Mouse (Mus musculus) forebrain, embryonic 12.5 days (tissue): ENCODE measurements at regions not wholly inside any gene's neighbourhood (a gene's known extent, or its start where the extent isn't known, plus 50 kb on each side); places are given as distances from the start of the nearest gene placed in this dataset.

ENCODE experiments used
- ATAC-seq: fragments of 200-750 bp; cut with Nextera tagmentation; 2 replicates; pipeline ENCODE4 v1.8.0; 2017; ENCODE audit warnings: moderate TSS enrichment; ENCODE audit not compliant: low FRiP score
- H3K27ac ChIP-seq: fragments of 300-500 bp; sonication (generic); 2 replicates; pipeline ENCODE4 v1.5.1; 2016; ENCODE audit warnings: mild to moderate bottlenecking
- H3K27me3 ChIP-seq: fragments of 300-500 bp; sonication (generic); 2 replicates; pipeline ENCODE4 v1.6.1; 2016; ENCODE audit warnings: mild to moderate bottlenecking
- H3K36me3 ChIP-seq: fragments of 300-500 bp; sonication (generic); replicated peaks from 2 replicates; pipeline ENCODE4 v1.6.1; 2016; ENCODE audit warnings: mild to moderate bottlenecking
- H3K4me1 ChIP-seq: fragments of 300-500 bp; sonication (generic); 2 replicates; pipeline ENCODE4 v1.6.1; 2016
- H3K4me2 ChIP-seq: fragments of 300-500 bp; sonication (generic); 2 replicates; pipeline ENCODE4 v1.6.1; 2016; ENCODE audit warnings: mild to moderate bottlenecking, moderate library complexity
- H3K4me3 ChIP-seq: fragments of 300-500 bp; sonication (generic); replicated peaks from 2 replicates; pipeline ENCODE4 v1.5.1; 2016; ENCODE audit warnings: mild to moderate bottlenecking
- H3K9ac ChIP-seq: fragments of 300-500 bp; sonication (generic); 2 replicates; pipeline ENCODE4 v1.6.1; 2016; ENCODE audit warnings: mild to moderate bottlenecking
- H3K9me3 ChIP-seq: fragments of 300-500 bp; sonication (generic); 2 replicates; pipeline ENCODE4 v1.6.1; 2016
- WGBS: fragments of 180-500 bp; shearing (Covaris S2); methylation state at CpG from one replicate; pipeline ENCODE4 v1.1.7; 2016; 5-methylcytosine and 5-hydroxymethylcytosine counted together

GRCm38 (mm10) chr17:14513454-14513853 lies 180.6 kb downstream of the Thbs2 start:
- no peak for ATAC-seq
- Histone ChIP-seq H3K27me3 (no peaks in the 10 kb centered on the region), H3K4me2 (no peak overlapping the region), H3K27ac (no peak overlapping the region), H3K9ac (no peak overlapping the region), H3K4me3 (no peak overlapping the region), H3K4me1 (no peaks in the 10 kb centered on the region), H3K36me3 (no peaks in the 10 kb centered on the region), H3K9me3 (no peaks in the 10 kb centered on the region)
- WGBS = 74% methylated on average over 4 of the region's 4 CpGs

GRCm38 (mm10) chr17:14510486-14510885 lies 183.5 kb downstream of the Thbs2 start:
- Histone ChIP-seq H3K27ac (no peak overlapping the region), H3K27me3 (no peaks in the 10 kb centered on the region), H3K4me2 (no peak overlapping the region), H3K4me1 (no peaks in the 10 kb centered on the region), H3K9me3 (no peaks in the 10 kb centered on the region), H3K9ac (no peak overlapping the region), H3K4me3 (no peak overlapping the region), H3K36me3 (no peaks in the 10 kb centered on the region)
- WGBS = 61% methylated on average over 6 of the region's 6 CpGs
- ATAC-seq = no peak

- no peak for ATAC-seq
- Histone ChIP-seq H3K9ac (no peak overlapping the region), H3K4me2 (no peak overlapping the region), H3K27me3 (no peaks in the 10 kb centered on the region), H3K9me3 (no peaks in the 10 kb centered on the region), H3K36me3 (no peaks in the 10 kb centered on the region), H3K4me1 (no peaks in the 10 kb centered on the region), H3K27ac (no peak overlapping the region), H3K4me3 (no peak overlapping the region)
- WGBS = 86% methylated on average over 3 of the region's 3 CpGs
Measured at GRCm38 (mm10) chr17:14507111-14507510, 186.9 kb downstream of the Thbs2 start.

- Histone ChIP-seq H3K36me3 (no peaks in the 10 kb centered on the region), H3K9me3 (no peaks in the 10 kb centered on the region), H3K9ac (no peak overlapping the region), H3K27ac (no peak overlapping the region), H3K4me1 (no peaks in the 10 kb centered on the region), H3K4me2 (no peak overlapping the region), H3K27me3 (no peaks in the 10 kb centered on the region), H3K4me3 (no peak overlapping the region)
- ATAC-seq = no peak
Measured at GRCm38 (mm10) chr17:14506123-14506522, 187.9 kb downstream of the Thbs2 start.

- Histone ChIP-seq H3K27me3 (no peaks in the 10 kb centered on the region), H3K4me1 (no peaks in the 10 kb centered on the region), H3K4me3 (no peak overlapping the region), H3K9ac (no peak overlapping the region), H3K4me2 (no peak overlapping the region), H3K9me3 (no peaks in the 10 kb centered on the region), H3K36me3 (no peaks in the 10 kb centered on the region), H3K27ac (no peak overlapping the region)
- 88% methylated on average over 4 of the region's 4 CpGs for WGBS
- ATAC-seq = no peak
Measured at GRCm38 (mm10) chr17:14505415-14505814, 188.6 kb downstream of the Thbs2 start.

GRCm38 (mm10) chr17:14503670-14504069 lies 190.4 kb downstream of the Thbs2 start:
- WGBS = 85% methylated on average over 1 of the region's 1 CpGs
- Histone ChIP-seq H3K9ac (no peak overlapping the region), H3K4me1 (no peaks in the 10 kb centered on the region), H3K4me3 (no peak overlapping the region), H3K36me3 (no peaks in the 10 kb centered on the region), H3K27ac (no peak overlapping the region), H3K4me2 (no peak overlapping the region), H3K27me3 (no peaks in the 10 kb centered on the region), H3K9me3 (no peaks in the 10 kb centered on the region)
- ATAC-seq = no peak

- H3K27ac ChIP-seq = no peak overlapping the region
- H3K4me3 ChIP-seq = no peak overlapping the region
- WGBS = 96% methylated on average over 2 of the region's 2 CpGs
Measured at GRCm38 (mm10) chr17:14501341-14501740, 192.7 kb downstream of the Thbs2 start.

GRCm38 (mm10) chr17:14497086-14497485 lies 196.9 kb downstream of the Thbs2 start:
- no peaks in the 10 kb centered on the region for H3K27me3 ChIP-seq
- H3K9me3 ChIP-seq = no peaks in the 10 kb centered on the region
- WGBS = 85% methylated on average over 15 of the region's 15 CpGs
- peaks cover 3% of the 10 kb centered on the region; the same call in 1 of the 2 replicates for H3K4me1 ChIP-seq
- no peak overlapping the region for H3K4me2 ChIP-seq
- H3K4me3 ChIP-seq = no peak overlapping the region
- H3K36me3 ChIP-seq = no peaks in the 10 kb centered on the region
- no peak overlapping the region for H3K9ac ChIP-seq
- ATAC-seq = no peak
- no peak overlapping the region for H3K27ac ChIP-seq

More at GRCm38 (mm10) chr17:14501341-14501740, 192.7 kb downstream of the Thbs2 start:
- Histone ChIP-seq H3K4me2 (no peak overlapping the region), H3K36me3 (no peaks in the 10 kb centered on the region), H3K9ac (no peak overlapping the region), H3K27me3 (no peaks in the 10 kb centered on the region), H3K4me1 (no peaks in the 10 kb centered on the region), H3K9me3 (no peaks in the 10 kb centered on the region)
- no peak for ATAC-seq

- ATAC-seq = no peak
- no peak overlapping the region for H3K27ac ChIP-seq
- no peaks in the 10 kb centered on the region for H3K9me3 ChIP-seq
- no peak overlapping the region for H3K4me3 ChIP-seq
- H3K9ac ChIP-seq = no peak overlapping the region
- peaks cover 3% of the 10 kb centered on the region; the same call in 1 of the 2 replicates for H3K4me1 ChIP-seq
- H3K27me3 ChIP-seq = no peaks in the 10 kb centered on the region
- 91% methylated on average over 8 of the region's 8 CpGs for WGBS
- H3K4me2 ChIP-seq = no peak overlapping the region
- H3K36me3 ChIP-seq = no peaks in the 10 kb centered on the region
Measured at GRCm38 (mm10) chr17:14493751-14494320, 200.2 kb downstream of the Thbs2 start.

- Histone ChIP-seq H3K4me3 (no peak overlapping the region), H3K27ac (no peak overlapping the region), H3K36me3 (no peaks in the 10 kb centered on the region), H3K9me3 (no peaks in the 10 kb centered on the region), H3K4me2 (no peak overlapping the region), H3K4me1 (peaks cover 3% of the 10 kb centered on the region; the same call in 1 of the 2 replicates), H3K9ac (no peak overlapping the region), H3K27me3 (no peaks in the 10 kb centered on the region)
- WGBS = 87% methylated on average over 10 of the region's 10 CpGs
- ATAC-seq = no peak
Measured at GRCm38 (mm10) chr17:14492936-14493335, 201.1 kb downstream of the Thbs2 start.

- no peaks in the 10 kb centered on the region for H3K27me3 ChIP-seq
- no peak overlapping the region for H3K4me3 ChIP-seq
- no peaks in the 10 kb centered on the region for H3K36me3 ChIP-seq
- H3K9me3 ChIP-seq = no peaks in the 10 kb centered on the region
- no peak overlapping the region for H3K4me2 ChIP-seq
- WGBS = 71% methylated on average over 6 of the region's 6 CpGs
- no peak overlapping the region for H3K9ac ChIP-seq
- ATAC-seq = no peak
- H3K4me1 ChIP-seq = no peaks in the 10 kb centered on the region
- H3K27ac ChIP-seq = no peak overlapping the region
Measured at GRCm38 (mm10) chr17:14481746-14482145, 202.4 kb downstream of the Smoc2 start.

- H3K4me2 ChIP-seq = no peak overlapping the region
- no peaks in the 10 kb centered on the region for H3K27me3 ChIP-seq
- no peaks in the 10 kb centered on the region for H3K36me3 ChIP-seq
- no peaks in the 10 kb centered on the region for H3K9me3 ChIP-seq
- 91% methylated on average over 10 of the region's 10 CpGs for WGBS
- ATAC-seq = no peak
- H3K9ac ChIP-seq = no peak overlapping the region
- H3K4me3 ChIP-seq = no peak overlapping the region
- H3K27ac ChIP-seq = no peak overlapping the region
- H3K4me1 ChIP-seq = 0 out of 2 replicates have a peak, but pooled peaks cover 5% of the 10 kb centered on the region
Measured at GRCm38 (mm10) chr17:14478938-14479505, 199.7 kb downstream of the Smoc2 start.

- Histone ChIP-seq H3K27ac (no peak overlapping the region), H3K4me1 (0 out of 2 replicates have a peak, but pooled peaks cover 5% of the 10 kb centered on the region), H3K27me3 (no peaks in the 10 kb centered on the region), H3K4me2 (no peak overlapping the region), H3K9me3 (no peaks in the 10 kb centered on the region), H3K4me3 (no peak overlapping the region), H3K36me3 (no peaks in the 10 kb centered on the region), H3K9ac (no peak overlapping the region)
- 85% methylated on average over 12 of the region's 12 CpGs for WGBS
- ATAC-seq = no peak
Measured at GRCm38 (mm10) chr17:14476707-14477106, 197.4 kb downstream of the Smoc2 start.
